Mouse (Mus musculus) liver, embryonic 13.5 days (tissue): ENCODE results near the gene Bcas3. TPM values are rescaled to one million over a fixed set of nuclear protein-coding genes. Genes with fewer than 3 reads are reported as not detected.
A peak's percentile ranks its signal among the peaks of the same experiment; 100 is the strongest.

Experiments
- ATAC-seq: fragments of 200-750 bp; cut with Nextera tagmentation; 2 replicates; pipeline ENCODE4 v1.8.0; 2017; ENCODE audit warnings: low read depth, mild to moderate bottlenecking, moderate number of reproducible peaks, moderate library complexity
- DNase-seq: peaks from one replicate; pipeline ENCODE4 v3.0.0; 2022
- H3K27ac ChIP-seq: fragments of 300-500 bp; sonication (generic); 2 replicates; pipeline ENCODE4 v1.5.1; 2015; ENCODE audit warnings: moderate library complexity, mild to moderate bottlenecking, inconsistent platforms
- H3K27me3 ChIP-seq: fragments of 300-500 bp; sonication (generic); 2 replicates; pipeline ENCODE4 v1.6.1; 2015; ENCODE audit warnings: mild to moderate bottlenecking, inconsistent platforms
- H3K36me3 ChIP-seq: fragments of 300-500 bp; sonication (generic); 2 replicates; pipeline ENCODE4 v1.6.1; 2015; ENCODE audit warnings: mild to moderate bottlenecking, inconsistent platforms
- H3K4me1 ChIP-seq: fragments of 300-500 bp; sonication (generic); replicated peaks from 2 replicates; pipeline ENCODE4 v1.6.1; 2015; ENCODE audit warnings: inconsistent platforms
- H3K4me2 ChIP-seq: fragments of 300-500 bp; sonication (generic); 2 replicates; pipeline ENCODE4 v1.6.1; 2015; ENCODE audit warnings: inconsistent platforms, mild to moderate bottlenecking, moderate library complexity
- H3K4me3 ChIP-seq: fragments of 300-500 bp; sonication (generic); replicated peaks from 2 replicates; pipeline ENCODE4 v1.5.1; 2015; ENCODE audit warnings: mild to moderate bottlenecking, inconsistent platforms
- H3K9ac ChIP-seq: fragments of 300-500 bp; sonication (generic); 2 replicates; pipeline ENCODE4 v1.6.1; 2015; ENCODE audit warnings: mild to moderate bottlenecking, inconsistent platforms
- H3K9me3 ChIP-seq: fragments of 300-500 bp; sonication (generic); replicated peaks from 2 replicates; pipeline ENCODE4 v1.6.1; 2016; ENCODE audit warnings: inconsistent platforms
- WGBS: fragments of 180-500 bp; shearing (Covaris S2); methylation state at CpG from one replicate; pipeline ENCODE4 v1.1.7; 2015; ENCODE audit not compliant: insufficient replicate concordance; 5-methylcytosine and 5-hydroxymethylcytosine counted together
- polyA plus RNA-seq: library from polyadenylated mRNA; unstranded; fragments of >200 nt; fragmentation: Nextera tagmentation; extraction: Ambion mirVana; gene quantifications from 2 replicates; pipeline ENCODE4 v1.2.1, GENCODE M21; 2015

Bcas3 gene
- polyA plus RNA-seq, 1 experiment from 2014 or later: 13.6 TPM

DNA sequence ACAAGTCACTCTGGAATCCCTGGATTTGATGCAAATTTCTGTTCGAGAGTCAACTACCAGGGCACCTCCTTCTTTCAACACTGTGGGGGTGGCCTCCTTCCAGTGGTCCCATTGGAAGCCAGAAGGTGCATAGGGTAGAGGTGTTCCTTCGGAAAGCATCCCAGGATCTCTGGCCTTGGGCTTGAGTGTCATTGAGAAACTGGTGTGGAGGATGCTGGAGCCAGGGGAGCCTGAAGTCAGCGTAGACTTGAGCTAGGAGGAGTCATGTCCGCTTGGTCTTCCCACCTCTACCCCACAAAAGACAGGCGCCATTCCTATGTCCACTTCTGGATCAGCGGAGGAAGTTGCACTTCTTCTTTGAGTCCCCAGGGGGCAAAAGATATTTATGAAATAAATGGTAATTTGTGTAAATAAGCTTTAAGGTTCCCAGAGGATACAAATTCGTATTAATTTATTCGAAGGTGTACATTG lies 488.3 kb downstream of the Bcas3 start:
- ATAC-seq: no peak
- Histone ChIP-seq H3K9me3 (no peaks in the 10 kb centered on the region), H3K4me1 (peaks cover 39% of the 10 kb centered on the region), H3K36me3 (no peaks in the 10 kb centered on the region), H3K4me3 (no peak overlapping the region), H3K9ac (no peak overlapping the region), H3K27ac (no peak overlapping the region), H3K27me3 (peaks cover 100% of the 10 kb centered on the region), H3K4me2 (peak overlapping the region; percentile 77; the same call in 1 of the 2 replicates)
- WGBS: 5% methylated on average over 8 of the region's 8 CpGs
- no peak for DNase-seq

DNA sequence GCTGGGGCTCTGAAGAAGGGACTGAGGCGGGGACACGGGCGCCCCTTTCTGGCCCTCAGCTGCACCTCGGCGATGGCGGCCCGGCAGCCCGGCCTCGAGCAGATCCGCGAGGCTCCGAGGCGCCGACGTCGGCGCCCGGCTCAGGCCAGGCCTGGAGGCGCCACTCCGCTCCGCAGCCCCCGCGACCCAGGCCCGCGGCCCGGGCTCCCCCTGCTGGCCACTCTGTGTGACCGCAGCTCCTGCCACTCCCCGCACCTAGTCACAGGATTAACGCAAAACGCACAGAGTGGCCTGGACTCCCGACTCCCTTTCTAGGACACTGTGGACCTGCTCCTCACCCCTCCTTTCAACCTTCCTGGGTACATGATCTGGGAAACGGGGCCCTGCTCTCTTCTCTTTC lies 489.0 kb downstream of the Bcas3 start:
- H3K27ac ChIP-seq: no peak overlapping the region
- peaks cover 100% of the 10 kb centered on the region for H3K27me3 ChIP-seq
- DNase-seq (no peak), ATAC-seq (peak; percentile 29)
- no peak overlapping the region for H3K9ac ChIP-seq
- under 1% methylated on average over 32 of the region's 32 CpGs for WGBS
- H3K9me3 ChIP-seq: no peaks in the 10 kb centered on the region
- H3K4me1 ChIP-seq: peaks cover 39% of the 10 kb centered on the region
- H3K4me3 ChIP-seq: peak overlapping the region; percentile 41
- H3K36me3 ChIP-seq: no peaks in the 10 kb centered on the region
- peak overlapping the region; percentile 77 for H3K4me2 ChIP-seq

DNA sequence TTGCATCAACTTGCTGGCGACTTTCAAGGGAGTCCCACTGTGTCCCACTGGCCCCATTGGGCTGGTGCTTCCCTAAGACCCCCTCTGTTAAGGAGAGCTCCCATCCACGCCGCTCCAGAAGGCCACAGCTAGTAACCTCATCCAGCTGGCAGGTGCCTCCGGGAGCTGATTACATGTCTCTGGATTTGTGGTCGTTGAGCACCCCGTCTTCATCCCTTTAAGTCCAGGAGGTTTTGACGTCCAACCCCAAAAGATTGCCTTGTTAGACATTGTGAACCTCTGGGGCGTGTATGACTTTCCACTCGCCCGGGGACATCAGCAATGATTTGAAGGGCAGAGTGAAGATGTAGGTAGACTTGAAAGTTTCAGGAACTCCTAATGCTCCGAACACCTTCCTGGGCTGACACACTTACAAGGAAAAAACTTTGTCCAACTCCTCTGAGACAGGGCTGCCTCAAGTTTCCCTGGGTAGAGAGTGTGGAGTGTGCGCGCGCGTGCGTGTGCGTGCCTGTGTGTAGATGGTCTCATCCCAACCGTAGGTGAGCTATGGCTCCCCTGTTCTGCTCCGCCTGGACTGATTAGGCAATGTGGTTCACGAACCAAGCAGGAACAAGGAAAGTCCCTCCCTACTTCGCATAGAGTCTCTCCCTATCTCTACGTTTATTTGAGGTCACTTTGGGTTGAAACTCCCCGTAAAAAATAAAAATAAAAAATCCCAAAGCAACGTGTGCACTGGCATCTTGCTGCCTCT lies 489.8 kb downstream of the Bcas3 start:
- DNase-seq (no peak), ATAC-seq (no peak)
- 5% methylated on average over 24 of the region's 24 CpGs for WGBS
- no peaks in the 10 kb centered on the region for H3K9me3 ChIP-seq
- peak overlapping the region; percentile 77 for H3K4me2 ChIP-seq
- H3K36me3 ChIP-seq: no peaks in the 10 kb centered on the region
- no peak overlapping the region for H3K9ac ChIP-seq
- no peak overlapping the region for H3K27ac ChIP-seq
- H3K4me3 ChIP-seq: peak overlapping the region; percentile 56
- H3K4me1 ChIP-seq: peaks cover 37% of the 10 kb centered on the region
- H3K27me3 ChIP-seq: peaks cover 99% of the 10 kb centered on the region

DNA sequence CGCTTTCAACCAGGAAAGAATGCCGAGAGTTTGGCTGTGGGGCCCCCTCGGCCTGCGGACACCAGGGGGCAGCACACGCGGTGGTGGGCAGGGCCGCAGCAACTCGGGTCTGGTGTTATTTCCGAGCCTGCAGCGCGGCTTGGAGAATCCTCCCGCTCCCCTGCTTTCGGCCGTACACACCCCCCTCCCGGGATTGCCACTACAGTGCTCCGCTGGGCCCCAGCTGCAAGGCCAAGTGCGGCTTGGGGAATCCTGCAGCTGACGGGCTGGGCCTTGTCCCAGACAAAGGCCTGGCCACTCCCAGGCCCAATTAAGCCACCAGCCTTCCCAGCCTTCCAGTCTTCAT lies 490.4 kb downstream of the Bcas3 start:
- peak overlapping the region; percentile 43; the same call in 1 of the 2 replicates for H3K9ac ChIP-seq
- peaks cover 34% of the 10 kb centered on the region for H3K4me1 ChIP-seq
- no peaks in the 10 kb centered on the region for H3K9me3 ChIP-seq
- H3K36me3 ChIP-seq: no peaks in the 10 kb centered on the region
- peaks cover 96% of the 10 kb centered on the region for H3K27me3 ChIP-seq
- H3K4me2 ChIP-seq: peak overlapping the region; percentile 77
- WGBS: under 1% methylated on average over 18 of the region's 18 CpGs
- H3K27ac ChIP-seq: no peak overlapping the region
- peak; percentile 48 for DNase-seq
- H3K4me3 ChIP-seq: peak overlapping the region; percentile 56
- peak; percentile 39; the same call in 1 of the 2 replicates for ATAC-seq

GRCm38 (mm10) chr11:85844144-85844965 lies 491.4 kb downstream of the Bcas3 start:
- Histone ChIP-seq H3K27me3 (peaks cover 93% of the 10 kb centered on the region), H3K27ac (no peak overlapping the region)
- WGBS: under 1% methylated on average over 54 of the region's 54 CpGs

DNA sequence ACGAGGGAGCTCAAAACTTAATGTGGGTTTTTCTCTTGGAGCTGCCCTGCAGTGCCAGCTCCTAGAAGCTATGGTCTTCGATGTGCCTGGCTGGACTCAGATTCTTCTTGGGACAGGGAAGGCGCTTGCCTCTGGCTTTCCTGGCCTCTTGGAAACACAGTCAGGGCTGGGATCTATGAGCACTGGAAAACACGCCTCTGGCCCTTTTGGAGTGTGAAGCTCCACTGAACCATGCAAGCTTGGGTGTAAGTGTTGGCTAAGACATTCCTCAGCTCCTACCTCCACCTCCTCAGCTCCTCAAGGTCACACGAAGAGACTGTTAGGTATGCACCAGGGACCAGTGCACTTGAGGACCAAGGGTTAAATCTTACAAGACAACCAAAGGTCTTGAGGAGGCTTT lies 492.0 kb downstream of the Bcas3 start:
- Histone ChIP-seq H3K9me3 (no peaks in the 10 kb centered on the region), H3K4me1 (peaks cover 34% of the 10 kb centered on the region), H3K4me2 (peak overlapping the region; percentile 77), H3K4me3 (no peak overlapping the region), H3K27ac (no peak overlapping the region), H3K36me3 (no peaks in the 10 kb centered on the region), H3K9ac (no peak overlapping the region), H3K27me3 (peaks cover 91% of the 10 kb centered on the region)
- no peak for DNase-seq
- ATAC-seq: no peak
- WGBS: 33% methylated on average over 5 of the region's 5 CpGs

More at GRCm38 (mm10) chr11:85844144-85844965, 491.4 kb downstream of the Bcas3 start:
- DNase-seq: peak; percentile 62
- Histone ChIP-seq H3K9me3 (no peaks in the 10 kb centered on the region), H3K4me2 (peak overlapping the region; percentile 77), H3K4me3 (peak overlapping the region; percentile 56), H3K9ac (peak overlapping the region; percentile 43; the same call in 1 of the 2 replicates), H3K36me3 (no peaks in the 10 kb centered on the region), H3K4me1 (peaks cover 34% of the 10 kb centered on the region)
- ATAC-seq: peak; percentile 52

GRCm38 (mm10) chr11:85845921-85846320 lies 493.0 kb downstream of the Bcas3 start:
- WGBS: 39% methylated on average over 5 of the region's 5 CpGs
- Histone ChIP-seq H3K4me3 (no peak overlapping the region), H3K9ac (no peak overlapping the region), H3K27me3 (peaks cover 85% of the 10 kb centered on the region), H3K4me1 (peaks cover 29% of the 10 kb centered on the region), H3K27ac (no peak overlapping the region), H3K36me3 (no peaks in the 10 kb centered on the region), H3K4me2 (no peak overlapping the region), H3K9me3 (no peaks in the 10 kb centered on the region)
- no peak for DNase-seq
- ATAC-seq: no peak

DNA sequence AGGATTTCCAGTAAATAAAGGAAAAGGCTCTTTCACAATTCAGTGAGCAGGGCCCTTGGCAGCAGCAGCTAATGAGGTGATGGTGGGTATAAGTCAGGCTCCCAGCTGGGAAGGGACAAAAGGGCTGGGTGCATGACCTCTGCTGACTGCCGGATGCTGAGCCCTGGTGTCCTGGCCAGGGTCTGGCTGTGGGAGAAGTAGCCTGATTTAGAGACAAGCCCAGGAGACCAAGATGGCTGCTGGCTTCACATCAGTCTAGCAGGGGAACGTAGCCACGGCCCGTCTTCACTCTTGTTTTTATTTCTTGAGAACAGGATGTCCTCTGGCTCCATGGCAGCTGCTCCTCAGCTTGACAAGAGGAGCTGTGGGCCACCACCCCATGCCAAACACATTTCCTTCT lies 493.5 kb downstream of the Bcas3 start:
- Histone ChIP-seq H3K27ac (no peak overlapping the region), H3K9ac (no peak overlapping the region), H3K9me3 (no peaks in the 10 kb centered on the region), H3K36me3 (no peaks in the 10 kb centered on the region), H3K27me3 (peaks cover 79% of the 10 kb centered on the region), H3K4me1 (peaks cover 29% of the 10 kb centered on the region), H3K4me2 (no peak overlapping the region), H3K4me3 (no peak overlapping the region)
- DNase-seq: no peak
- WGBS: 55% methylated on average over 4 of the region's 4 CpGs
- ATAC-seq: no peak

- H3K4me3 ChIP-seq: 0 out of 2 replicates have a peak overlapping the region, but pooled peaks have one; percentile 14
- H3K27ac ChIP-seq: no peak overlapping the region
- peaks cover 54% of the 10 kb centered on the region for H3K27me3 ChIP-seq
- H3K4me1 ChIP-seq: peaks cover 6% of the 10 kb centered on the region
- no peaks in the 10 kb centered on the region for H3K9me3 ChIP-seq
- 7% methylated on average over 21 of the region's 21 CpGs for WGBS
- DNase-seq: peak; percentile 43
- H3K4me2 ChIP-seq: peak overlapping the region; percentile 45
- peak; percentile 63 for ATAC-seq
- no peak overlapping the region for H3K9ac ChIP-seq
- H3K36me3 ChIP-seq: no peaks in the 10 kb centered on the region
These were observed 496.1 kb downstream of the Bcas3 start for GRCm38 (mm10) chr11:85849037-85849436.

- Histone ChIP-seq H3K4me3 (no peak within 1 kb of the TSS), H3K4me2 (no peak within 1 kb of the TSS), H3K4me1 (no peaks in the 10 kb centered on the region), H3K9ac (no peak within 1 kb of the TSS), H3K36me3 (no peaks in the 10 kb centered on the region), H3K27me3 (peaks cover 42% of the 10 kb centered on the region), H3K27ac (no peak within 1 kb of the TSS), H3K9me3 (no peaks in the 10 kb centered on the region)
- DNase-seq: no peak
- WGBS: 61% methylated on average over 6 of the region's 6 CpGs
- no peak for ATAC-seq
These were observed 497.3 kb downstream of the Bcas3 start, which contains the start of gene Gm11444 for GRCm38 (mm10) chr11:85850233-85850632. Gm11444 (minus strand) TSS chr11:85850333.

DNA sequence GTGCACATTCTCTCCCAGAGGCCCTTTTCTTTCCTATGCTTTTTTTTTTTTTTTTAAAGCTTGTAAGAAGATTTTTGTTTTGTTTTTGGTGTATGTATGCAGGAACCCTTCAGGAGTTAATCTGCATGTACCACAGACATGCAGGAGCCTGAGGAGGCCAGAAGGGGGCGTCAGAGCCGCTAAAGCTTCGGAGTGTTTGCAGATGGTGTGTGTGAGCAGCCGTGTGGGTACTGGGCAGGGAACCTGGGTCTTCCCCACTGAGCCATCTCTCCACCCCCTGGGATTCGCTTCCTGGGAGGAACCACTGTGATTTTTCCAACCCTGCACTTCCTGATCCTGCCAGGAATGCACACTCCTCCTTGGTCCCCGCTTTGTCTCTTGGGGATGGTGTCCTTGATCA lies 497.8 kb downstream of the Bcas3 start:
- no peak for DNase-seq
- Histone ChIP-seq H3K36me3 (no peaks in the 10 kb centered on the region), H3K9me3 (no peaks in the 10 kb centered on the region), H3K4me1 (no peaks in the 10 kb centered on the region), H3K9ac (no peak overlapping the region), H3K4me2 (no peak overlapping the region), H3K4me3 (no peak overlapping the region), H3K27ac (no peak overlapping the region), H3K27me3 (peaks cover 36% of the 10 kb centered on the region)
- no peak for ATAC-seq
- 37% methylated on average over 6 of the region's 6 CpGs for WGBS
